Mouse (Mus musculus) heart, adult 10 weeks (tissue): ENCODE measurements around the gene Prrt1. TPM values are rescaled to one million over a fixed set of nuclear protein-coding genes. Genes with fewer than 3 reads are reported as not detected.

Source experiments
- polyA plus RNA-seq: library from polyadenylated mRNA; stranded (reverse); fragments of 350-450 nt; fragmentation: Illumina TruSeq; extraction: RNeasy Lipid Tissue Mini Kit (QIAGEN cat#74804); gene quantifications from one replicate; pipeline ENCODE4 v1.2.3, GENCODE M21; 2014; ENCODE audit warnings: low read depth, low replicate concordance

Gene Prrt1
- 4.3 TPM for polyA plus RNA-seq

DNA sequence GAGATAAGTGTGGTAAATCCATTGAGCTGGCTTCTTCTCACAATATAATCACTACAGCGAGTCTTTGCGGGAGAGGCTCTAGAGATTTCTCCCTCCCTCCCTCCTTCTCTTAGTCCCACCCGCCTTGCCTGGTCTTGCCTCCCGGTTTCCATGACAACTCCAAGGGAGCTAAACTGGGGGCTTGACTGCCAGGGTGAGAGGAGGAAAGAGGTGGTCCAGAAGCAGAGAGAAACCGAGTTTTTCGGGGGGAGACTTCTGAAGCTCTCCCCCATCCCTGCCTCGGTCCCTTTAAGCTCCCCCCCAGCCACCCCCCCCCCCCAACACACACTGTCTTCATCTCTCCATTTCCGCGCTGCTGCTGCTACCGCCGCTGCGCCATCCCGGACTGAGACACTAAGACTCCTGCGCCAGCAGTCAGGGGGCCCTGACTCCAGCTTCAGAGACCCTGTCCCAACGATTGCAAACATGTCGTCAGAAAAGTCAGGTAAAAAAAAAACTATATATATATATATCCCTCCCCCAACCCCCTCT lies at the start of gene Prrt1:
Prrt1 (plus strand) TSS at position 313 of the 531 bp plus-strand sequence.

DNA sequence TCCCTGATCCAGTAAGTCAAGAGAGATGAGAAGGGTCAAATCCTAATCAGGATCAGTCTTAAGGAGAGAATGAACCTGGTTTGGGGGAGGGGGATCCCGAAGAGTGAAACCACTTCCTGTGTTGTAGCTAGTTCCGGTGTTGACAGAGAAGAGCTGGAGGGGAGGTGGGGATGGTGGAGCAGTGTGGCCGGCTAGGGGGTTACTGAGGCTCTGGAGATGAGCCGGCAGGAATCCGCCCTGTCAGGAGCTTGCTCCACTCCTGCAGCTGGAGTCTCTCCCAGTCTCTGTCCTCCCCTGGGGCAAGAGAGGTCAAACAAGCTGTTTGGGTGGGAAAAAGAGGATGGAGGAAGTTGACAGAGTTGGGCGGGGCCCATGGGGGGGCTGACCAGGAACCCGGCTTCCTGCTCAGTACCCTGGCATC lies 39.6 kb upstream of the Prrt1 start, which contains the start of gene Gpsm3:
Gpsm3 (plus strand) TSS at position 126 of the 421 bp plus-strand sequence.

DNA sequence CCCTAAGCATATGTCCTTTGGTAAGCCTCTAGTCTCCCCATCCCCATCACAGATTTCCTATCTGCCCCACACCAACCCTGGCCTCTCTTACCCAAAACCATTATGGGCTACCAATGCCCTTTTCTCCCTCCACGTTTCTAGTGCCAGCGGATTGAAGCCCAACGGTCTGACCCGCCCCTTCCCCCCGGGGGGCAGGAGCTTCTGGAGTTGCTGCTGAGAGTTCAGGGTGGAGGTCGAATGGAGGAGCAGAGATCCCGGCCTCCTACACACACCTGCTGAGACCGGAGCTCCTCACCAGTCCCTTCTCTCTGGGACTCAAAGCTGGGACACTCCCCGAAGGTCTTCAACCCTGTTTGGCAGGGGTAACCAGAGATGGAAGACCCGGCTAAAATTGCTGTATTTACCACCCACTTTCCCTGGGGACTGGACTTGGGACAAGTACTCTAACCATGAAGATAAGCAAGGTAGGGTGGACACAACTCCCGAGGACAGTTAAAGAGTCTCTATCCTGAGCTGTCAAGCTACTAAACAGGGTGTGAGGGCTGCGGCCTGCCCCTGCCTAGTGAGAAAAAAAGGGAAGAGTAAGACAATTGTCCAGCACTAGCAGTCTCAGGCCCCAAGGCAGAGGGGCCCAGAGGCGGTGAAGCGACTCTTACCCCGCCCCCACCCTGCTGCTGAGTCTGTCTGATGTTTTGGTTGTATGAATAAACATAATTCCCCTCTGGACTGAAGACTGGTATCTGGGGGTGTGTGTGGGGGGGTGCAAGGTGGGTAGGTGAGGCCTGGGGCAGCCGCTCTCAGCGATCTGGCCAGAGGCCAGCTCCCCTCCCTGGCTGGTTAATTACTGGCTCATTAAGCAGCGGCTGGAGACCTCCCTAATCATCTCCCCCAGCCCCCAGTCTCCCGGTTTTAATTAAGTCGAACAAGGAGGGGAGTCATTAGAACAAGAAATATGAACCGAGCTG lies 38.0 kb upstream of the Prrt1 start, which contains the start of gene Pbx2:
Pbx2 (plus strand) TSS at position 238 of the 965 bp plus-strand sequence.

DNA sequence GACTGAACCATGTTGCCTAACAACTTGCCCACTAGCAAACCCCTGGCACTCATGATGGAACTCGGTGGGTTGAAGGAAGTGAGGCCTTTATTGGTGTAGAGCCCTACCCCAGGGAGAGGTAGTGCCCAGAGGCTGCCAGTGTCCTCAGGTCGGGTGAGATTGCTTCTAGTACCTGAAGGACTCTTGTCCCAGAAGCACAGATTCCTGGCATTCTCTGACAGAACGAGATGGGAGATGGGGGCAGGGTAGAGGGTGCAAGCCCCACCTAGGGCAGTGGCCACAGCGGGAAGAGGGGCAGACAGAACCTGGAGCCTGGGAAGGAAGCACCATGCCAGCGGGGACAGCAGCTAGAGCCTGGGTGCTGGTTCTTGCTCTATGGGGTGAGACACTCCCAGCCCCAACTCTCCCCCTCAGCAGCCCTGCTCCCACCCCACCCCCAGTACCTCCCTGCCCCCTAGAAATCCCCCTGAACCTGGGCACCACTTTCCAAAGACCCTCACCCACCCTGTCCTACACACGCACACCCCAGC lies 31.7 kb upstream of the Prrt1 start, which contains the start of gene Ager:
Ager (plus strand) TSS at position 297 of the 530 bp plus-strand sequence.

DNA sequence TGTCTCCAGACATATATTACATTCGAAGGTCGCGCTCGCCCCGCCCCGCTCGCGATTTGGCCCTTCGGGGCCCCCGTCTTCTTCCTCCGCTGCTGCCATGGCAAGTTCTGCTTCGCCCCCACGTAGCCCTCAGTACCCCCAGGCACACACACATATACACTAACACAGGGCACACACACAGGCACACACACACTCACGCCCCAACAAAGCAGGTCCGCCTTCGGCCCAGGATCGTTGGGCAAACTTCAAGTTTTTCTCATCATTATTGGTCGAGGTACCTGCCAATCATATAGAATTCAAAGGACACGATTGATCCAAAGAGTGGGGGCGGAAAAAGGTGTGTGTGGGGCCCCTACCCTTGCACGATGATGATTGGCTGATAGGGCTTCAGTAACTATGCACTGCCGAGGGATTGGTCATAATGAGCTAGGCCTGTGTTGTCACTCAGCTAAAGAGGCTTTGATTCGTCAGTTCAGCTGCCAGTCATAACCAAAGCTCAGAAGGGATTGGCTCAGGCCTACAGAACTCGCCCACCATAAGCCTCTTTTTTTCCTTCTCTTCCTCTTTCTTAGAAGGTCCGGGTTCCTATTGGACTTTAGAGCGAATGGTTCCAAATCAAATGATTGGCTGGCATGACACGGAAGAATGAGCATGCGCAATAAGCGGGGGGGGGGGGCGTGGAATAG lies 25.8 kb upstream of the Prrt1 start, which contains the start of gene Rnf5:
Rnf5 (minus strand) TSS at position 316 of the 686 bp plus-strand sequence.

DNA sequence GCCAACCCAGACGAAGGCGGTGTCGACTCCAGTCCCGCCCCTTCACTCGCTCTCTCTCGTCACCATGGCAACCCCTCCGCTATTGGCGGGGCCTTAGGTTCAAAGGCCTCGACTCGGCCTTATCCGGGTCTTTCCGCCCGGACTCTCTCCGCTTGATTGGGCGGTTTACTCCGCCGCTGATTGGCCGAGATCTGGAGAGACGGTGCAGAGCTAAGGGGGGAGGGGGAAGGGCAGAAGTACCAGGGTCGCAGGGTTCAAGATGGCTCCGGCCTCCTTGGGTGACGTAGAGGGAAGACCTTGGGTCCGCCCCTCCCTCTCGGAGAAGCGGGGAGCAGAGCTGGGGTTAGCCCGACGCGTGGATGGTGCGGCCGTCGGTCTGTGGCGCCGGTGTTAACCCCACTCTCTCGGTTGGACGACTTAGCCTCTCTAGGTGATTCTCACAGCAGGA lies 25.2 kb upstream of the Prrt1 start, which contains the start of gene Agpat1:
Agpat1 (plus strand) TSS at position 202 of the 448 bp plus-strand sequence.

DNA sequence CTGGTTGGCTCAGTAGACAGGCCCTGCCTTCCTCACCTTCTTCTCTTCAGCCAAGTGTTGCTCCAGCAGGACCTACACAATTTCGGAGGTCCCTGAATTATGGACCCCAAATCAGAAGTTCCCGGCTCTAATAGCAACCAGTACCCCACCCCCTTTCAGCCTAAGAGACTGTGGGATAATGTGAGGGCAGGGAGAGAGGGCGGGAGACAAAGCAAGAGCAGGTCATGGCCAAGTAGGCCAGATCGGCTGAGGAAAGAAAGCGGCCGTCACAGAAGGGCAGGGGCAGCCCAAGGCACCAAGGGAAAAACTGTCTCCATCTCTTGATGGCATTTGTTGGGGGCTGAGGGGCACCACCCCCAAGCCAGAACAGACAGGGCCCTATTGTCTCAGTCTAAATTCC lies 13.5 kb upstream of the Prrt1 start, which contains the start of gene Egfl8:
Egfl8 (minus strand) TSS at position 101 of the 400 bp plus-strand sequence.

DNA sequence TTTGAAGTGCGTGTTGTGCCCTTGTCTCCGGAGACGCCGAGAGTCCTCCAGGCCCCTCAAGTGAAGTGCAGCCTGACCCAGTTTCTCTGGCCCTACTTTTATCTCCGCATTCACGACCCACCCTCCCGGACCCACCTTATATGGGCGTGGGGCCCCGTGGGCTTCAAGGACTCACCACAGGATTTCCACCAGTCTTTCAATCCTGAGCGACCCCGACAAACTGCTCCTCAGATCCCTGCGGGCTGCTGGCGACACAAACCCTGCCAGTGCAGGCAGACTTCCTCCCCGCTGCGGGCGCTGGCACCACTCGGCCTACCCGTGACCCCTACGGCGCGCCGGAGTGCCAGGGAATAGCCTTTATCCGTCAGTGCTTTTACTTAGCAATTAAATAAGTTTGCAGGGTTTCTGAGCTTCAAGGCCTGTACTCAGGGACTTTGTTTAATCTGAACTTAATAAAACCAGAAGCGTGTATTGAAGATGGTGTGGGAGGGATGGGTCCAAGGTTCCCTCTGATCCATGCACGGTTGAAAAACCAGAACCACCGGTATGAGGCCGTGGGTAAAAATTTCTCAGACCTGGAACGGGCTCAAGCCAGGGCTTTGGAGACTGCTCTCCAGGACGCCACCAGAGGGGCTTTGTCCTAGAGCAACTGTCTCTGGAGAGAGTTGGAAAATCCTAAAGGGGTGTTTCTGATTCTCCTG lies 1.2 kb upstream of the Prrt1 start, which contains the start of gene Ppt2:
Ppt2 (minus strand) TSS at position 568 of the 701 bp plus-strand sequence.

DNA sequence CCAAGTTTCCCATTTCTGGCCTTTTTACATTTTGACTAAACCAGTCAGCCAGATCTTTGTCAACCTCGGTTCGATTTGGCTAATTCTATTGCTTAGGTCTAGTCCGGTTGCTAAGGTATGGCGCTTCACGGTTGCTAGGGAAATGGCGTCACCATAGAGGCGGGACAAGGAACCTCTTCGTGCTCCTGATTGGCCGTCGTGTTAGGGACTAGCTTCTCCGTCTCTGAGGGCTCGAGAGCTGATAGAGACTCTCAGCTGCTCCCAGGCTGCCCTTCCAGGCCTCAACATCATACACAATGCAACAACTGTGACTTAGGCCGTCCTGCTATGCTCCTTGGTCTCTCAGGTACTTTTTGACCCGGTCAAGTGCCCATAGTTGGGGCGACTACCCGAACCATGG lies 15.3 kb downstream of the Prrt1 start, which contains the start of gene Fkbpl:
Fkbpl (plus strand) TSS at position 157 of the 400 bp plus-strand sequence.

DNA sequence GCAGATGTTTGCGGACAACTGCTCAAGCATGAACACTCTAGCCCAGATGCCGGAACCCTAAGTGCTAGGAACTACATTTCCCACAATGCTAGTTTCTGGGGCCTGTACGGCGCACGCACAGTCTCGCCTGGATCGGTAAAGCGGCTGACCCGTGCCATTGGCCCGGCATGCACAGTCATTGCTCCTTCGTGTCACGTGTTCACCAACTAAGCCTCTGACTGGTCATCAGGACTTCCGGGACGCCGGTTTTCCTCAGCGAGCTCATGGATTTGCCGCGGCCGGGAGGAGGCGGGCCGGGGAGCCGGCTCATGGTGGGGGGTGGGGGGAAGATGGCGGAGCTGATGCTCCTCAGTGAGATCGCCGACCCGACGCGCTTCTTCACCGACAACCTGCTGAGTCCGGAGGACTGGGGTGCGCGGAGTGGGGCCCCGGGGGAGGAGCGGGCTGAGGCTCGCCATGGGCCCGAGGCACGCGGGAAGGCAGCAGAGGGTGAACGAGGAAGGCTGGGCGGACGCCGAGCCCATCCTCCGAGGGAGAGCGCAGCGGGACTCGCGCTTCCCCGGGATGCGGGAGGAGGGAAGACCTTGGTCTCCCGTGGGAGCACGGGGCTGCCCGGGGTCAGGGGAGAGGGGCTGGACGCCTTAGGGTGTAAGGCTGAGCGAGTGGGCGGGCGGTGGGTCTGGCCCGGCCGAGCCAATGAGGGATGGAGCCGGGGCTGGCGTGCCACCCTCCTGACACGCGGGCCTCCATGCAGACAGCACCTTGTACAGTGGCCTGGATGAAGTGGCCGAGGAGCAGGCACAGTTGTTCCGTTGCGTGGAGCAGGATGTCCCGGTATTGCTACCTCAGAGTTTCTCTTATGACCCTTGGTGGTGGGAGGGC lies 17.8 kb downstream of the Prrt1 start, which contains the start of gene Atf6b:
Atf6b (plus strand) TSS at position 241 of the 882 bp plus-strand sequence.

DNA sequence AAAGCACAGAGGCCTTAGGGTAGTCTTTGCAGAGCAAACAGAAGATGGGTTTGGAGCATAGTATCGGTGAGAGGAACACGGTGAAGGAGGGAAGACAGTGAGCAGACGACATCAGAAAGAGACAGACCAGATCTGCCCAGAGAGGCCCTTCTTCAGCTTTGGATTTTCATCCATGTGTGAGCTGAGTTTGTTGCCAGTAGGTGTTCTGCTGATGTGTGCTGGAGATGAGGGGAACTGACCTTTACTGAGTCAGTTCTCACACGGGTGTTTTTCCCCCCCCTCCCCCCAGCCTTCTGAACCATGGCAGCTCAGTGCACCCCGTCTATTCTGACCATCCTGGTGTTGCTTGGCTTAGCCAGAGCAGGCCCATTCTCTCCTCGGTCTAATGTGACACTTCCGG lies 40.9 kb downstream of the Prrt1 start, which contains the start of gene Tnxb:
Tnxb (plus strand) TSS at position 301 of the 400 bp plus-strand sequence.

Other genes with a start within 250 kb of the Prrt1 start
- gene BC051142, start 230.7 kb upstream of the Prrt1 start, polyA plus RNA-seq = not detected
- gene Btnl4, start 152.2 kb upstream of the Prrt1 start, polyA plus RNA-seq = not detected
- gene Btnl6, start 112.2 kb upstream of the Prrt1 start, polyA plus RNA-seq = not detected
- gene Notch4, start 65.3 kb upstream of the Prrt1 start, polyA plus RNA-seq = 14.8 TPM
- gene Gpsm3, start 39.7 kb upstream of the Prrt1 start, polyA plus RNA-seq = 6.1 TPM
- 18.1 TPM for gene Pbx2, start 38.3 kb upstream of the Prrt1 start, polyA plus RNA-seq
- 0.63 TPM for gene Ager, start 31.7 kb upstream of the Prrt1 start, polyA plus RNA-seq
- gene Rnf5, start 25.8 kb upstream of the Prrt1 start, polyA plus RNA-seq = 49.3 TPM
- gene Agpat1, start 25.3 kb upstream of the Prrt1 start, polyA plus RNA-seq = 65.9 TPM
- 0.84 TPM for gene Egfl8, start 13.6 kb upstream of the Prrt1 start, polyA plus RNA-seq
- gene Ppt2, start 1.0 kb upstream of the Prrt1 start, polyA plus RNA-seq = 56.2 TPM
- 5.5 TPM for gene Fkbpl, start 15.2 kb downstream of the Prrt1 start, polyA plus RNA-seq
- gene Atf6b, start 17.6 kb downstream of the Prrt1 start, polyA plus RNA-seq = 19.6 TPM
- gene Tnxb, start 41.0 kb downstream of the Prrt1 start, polyA plus RNA-seq = 19.1 TPM
- 19.0 TPM for gene C4b, start 114.3 kb downstream of the Prrt1 start, polyA plus RNA-seq
- gene Cyp21a1, start 175.0 kb downstream of the Prrt1 start, polyA plus RNA-seq = not detected
- gene Stk19, start 207.4 kb downstream of the Prrt1 start, polyA plus RNA-seq = 15.7 TPM
- 18.6 TPM for gene Dxo, start 207.5 kb downstream of the Prrt1 start, polyA plus RNA-seq
- 20.6 TPM for gene Skiv2l, start 220.7 kb downstream of the Prrt1 start, polyA plus RNA-seq
- gene Nelfe, start 220.9 kb downstream of the Prrt1 start, polyA plus RNA-seq = 20.1 TPM
- gene Cfb, start 233.0 kb downstream of the Prrt1 start, polyA plus RNA-seq = 3.5 TPM
- 11.8 TPM for gene Zbtb12, start 249.9 kb downstream of the Prrt1 start, polyA plus RNA-seq